Mouse (Mus musculus) forebrain, postnatal 0 days (tissue): ENCODE measurements around the gene Pla2g6. TPM values are rescaled to one million over a fixed set of nuclear protein-coding genes. Genes with fewer than 3 reads are reported as not detected.
A peak's percentile ranks its signal among the peaks of the same experiment; 100 is the strongest.

Experiments used
- ATAC-seq: fragments of 200-750 bp; cut with Nextera tagmentation; 2 replicates; pipeline ENCODE4 v1.8.0; 2017; ENCODE audit warnings: mild to moderate bottlenecking, moderate library complexity
- DNase-seq: peaks from one replicate; pipeline ENCODE4 v3.0.0-alpha.2; 2015
- H3K27ac ChIP-seq: fragments of 300-500 bp; sonication (generic); 2 replicates; pipeline ENCODE4 v1.5.1; 2014; ENCODE audit warnings: low read depth, mild to moderate bottlenecking, antibody characterized with exemption, low read length, moderate library complexity, mixed read lengths
- H3K27me3 ChIP-seq: fragments of 300-500 bp; sonication (generic); 2 replicates; pipeline ENCODE4 v1.6.1; 2014; ENCODE audit warnings: mild to moderate bottlenecking, low read length, mixed read lengths; ENCODE audit not compliant: insufficient read depth
- H3K36me3 ChIP-seq: fragments of 300-500 bp; sonication (generic); 2 replicates; pipeline ENCODE4 v1.6.1; 2014; ENCODE audit warnings: mild to moderate bottlenecking, moderate library complexity; ENCODE audit not compliant: insufficient read depth
- H3K4me1 ChIP-seq: fragments of 300-500 bp; sonication (generic); 2 replicates; pipeline ENCODE4 v1.6.1; 2014; ENCODE audit warnings: antibody characterized with exemption; ENCODE audit not compliant: insufficient read depth
- H3K4me2 ChIP-seq: fragments of 300-500 bp; sonication (generic); 2 replicates; pipeline ENCODE4 v1.6.1; 2014; ENCODE audit warnings: low read depth, mild to moderate bottlenecking, moderate library complexity
- H3K4me3 ChIP-seq: fragments of 300-500 bp; sonication (generic); 2 replicates; pipeline ENCODE4 v1.5.1; 2014; ENCODE audit warnings: low read depth, low read length, mixed read lengths
- H3K9ac ChIP-seq: fragments of 300-500 bp; sonication (generic); 2 replicates; pipeline ENCODE4 v1.6.1; 2014; ENCODE audit warnings: mild to moderate bottlenecking
- H3K9me3 ChIP-seq: fragments of 300-500 bp; sonication (generic); 2 replicates; pipeline ENCODE4 v1.6.1; 2016; ENCODE audit warnings: low read length
- CTCF ChIP-seq: sonication (generic); IDR thresholded peaks from 2 replicates; pipeline ENCODE4 v1.5.1; 2016; ENCODE audit warnings: antibody characterized with exemption, control low read depth, low read depth
- WGBS: fragments of 180-500 bp; shearing (Covaris S2); extraction: QIAGEN DNeasy Blood & Tissue Kit; methylation state at CpG from one replicate; pipeline ENCODE4 v1.1.7; 2014; 5-methylcytosine and 5-hydroxymethylcytosine counted together
- polyA plus RNA-seq: library from polyadenylated mRNA; unstranded; fragments of >200 nt; fragmentation: Nextera tagmentation; extraction: Ambion mirVana; gene quantifications from 2 replicates; pipeline ENCODE4 v1.2.1, GENCODE M21; 2015
- total RNA-seq: library from RNA; depleted of rRNA; stranded (reverse); fragments of >200 nt; gene quantifications from 2 replicates; pipeline ENCODE4 v1.2.3, GENCODE M21; 2014

Pla2g6 gene
- total and polyA plus RNA-seq, 2 experiments from 2014 or later: 15.2 to 31.1 TPM

DNA sequence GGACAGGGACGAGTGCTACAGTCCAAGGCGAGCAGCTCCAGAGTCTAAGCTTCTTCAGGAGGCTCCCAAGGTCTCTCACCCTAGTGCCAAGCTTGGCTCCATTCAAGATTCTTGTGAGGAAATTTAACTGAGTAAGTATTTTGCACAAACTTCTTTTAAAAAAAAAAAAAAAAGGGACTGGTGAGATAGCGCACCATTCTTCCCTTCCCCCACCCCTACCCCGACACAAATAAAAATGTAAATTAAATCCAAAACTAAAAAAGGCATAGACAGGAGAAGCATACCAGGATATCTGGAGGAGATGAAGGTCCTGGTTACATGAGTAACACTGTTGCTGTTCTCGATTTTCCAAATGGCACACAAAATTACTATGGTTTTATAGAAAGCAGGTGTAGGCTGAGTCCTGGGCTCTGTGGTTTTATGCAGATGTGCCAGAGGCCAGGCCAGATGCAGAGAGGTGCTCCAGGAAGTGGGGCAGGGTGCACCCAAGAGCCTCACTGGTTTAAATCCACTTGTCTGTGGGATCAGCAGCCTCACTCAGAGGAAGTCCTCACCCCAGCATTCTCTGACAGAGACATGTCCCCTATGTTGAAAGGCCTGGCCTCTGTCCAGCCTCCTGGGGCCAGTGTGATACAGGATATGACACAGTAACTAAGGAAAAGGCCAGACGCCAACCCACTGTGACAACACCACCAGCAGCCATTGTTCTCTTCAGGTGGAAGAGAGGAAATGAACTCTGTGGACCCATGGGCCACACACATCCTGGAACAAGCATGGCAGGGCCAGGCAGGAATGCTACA, 5.0 kb downstream of the Pla2g6 start:
- Histone ChIP-seq H3K27me3 (no peaks in the 10 kb centered on the region), H3K9me3 (no peaks in the 10 kb centered on the region), H3K36me3 (no peaks in the 10 kb centered on the region), H3K4me1 (peaks cover 10% of the 10 kb centered on the region; the same call in 1 of the 2 replicates), H3K27ac (no peak overlapping the region), H3K9ac (no peak overlapping the region), H3K4me2 (no peak overlapping the region), H3K4me3 (no peak overlapping the region)
- WGBS: 81% methylated on average over 6 of the region's 6 CpGs
- no peak for DNase-seq
- no peak for ATAC-seq
- TF ChIP-seq CTCF: no peak

DNA sequence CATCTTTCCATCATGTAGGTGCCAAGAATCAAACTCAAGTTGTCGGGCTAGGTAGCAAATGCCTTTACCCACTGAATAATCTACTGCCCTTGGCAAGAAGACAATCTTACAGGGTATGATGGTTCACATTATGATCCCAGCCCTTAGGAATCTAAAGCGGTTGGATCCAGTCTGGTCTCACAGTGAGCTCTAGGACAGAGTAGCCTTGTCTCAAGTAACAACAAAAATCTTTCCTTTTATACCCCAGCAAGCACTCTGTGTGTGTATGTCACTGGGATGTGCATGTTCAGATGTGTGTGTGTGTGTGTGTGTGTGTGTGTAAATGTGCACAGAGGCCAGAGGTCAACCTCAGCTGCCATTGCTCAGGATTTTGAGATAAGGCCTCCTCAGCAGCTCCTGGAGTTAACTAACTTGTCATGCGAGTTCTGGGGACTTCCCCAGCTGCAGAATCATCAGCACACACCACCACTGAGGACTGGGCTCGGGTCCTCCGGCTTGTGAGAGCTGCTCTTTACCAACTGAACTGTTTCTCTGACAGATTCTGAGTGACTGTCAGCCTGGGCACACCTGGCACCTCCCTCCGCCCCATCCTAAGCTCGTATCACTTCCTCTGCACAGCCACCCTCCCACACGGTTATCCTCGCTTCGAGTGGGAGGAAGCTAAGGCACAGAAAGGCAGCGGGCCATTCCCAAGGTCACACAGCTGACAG, 5.8 kb downstream of the Pla2g6 start:
- Histone ChIP-seq H3K4me1 (peaks cover 7% of the 10 kb centered on the region; the same call in 1 of the 2 replicates), H3K4me2 (no peak overlapping the region), H3K9ac (no peak overlapping the region), H3K27me3 (no peaks in the 10 kb centered on the region), H3K4me3 (no peak overlapping the region), H3K27ac (no peak overlapping the region), H3K9me3 (no peaks in the 10 kb centered on the region), H3K36me3 (no peaks in the 10 kb centered on the region)
- TF ChIP-seq CTCF: no peak
- DNase-seq (no peak), ATAC-seq (no peak)
- 81% methylated on average over 11 of the region's 11 CpGs for WGBS

DNA sequence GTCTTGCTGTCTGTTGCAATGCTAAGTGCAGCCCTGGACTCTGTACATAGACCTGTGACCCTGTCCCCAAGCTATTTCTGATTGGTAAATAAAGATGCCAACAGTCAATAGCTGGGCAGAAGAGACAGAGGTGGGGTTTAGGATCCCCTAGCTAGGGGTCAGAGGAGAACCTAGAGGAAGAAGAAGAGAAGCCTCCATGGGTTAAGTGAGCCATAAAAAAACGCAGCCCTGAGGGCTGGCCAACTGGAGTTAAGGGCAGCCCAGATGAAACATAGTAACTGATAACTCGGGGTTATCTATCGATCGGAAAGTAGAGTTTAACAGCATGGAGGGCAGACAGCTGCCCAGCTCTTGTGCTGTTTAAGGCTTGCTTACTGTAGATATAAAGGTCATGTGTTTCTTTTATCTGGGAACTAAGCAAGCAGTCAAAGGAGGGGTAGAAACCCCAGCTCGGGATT, 6.4 kb downstream of the Pla2g6 start:
- ATAC-seq: no peak
- 86% methylated on average over 5 of the region's 5 CpGs for WGBS

DNA sequence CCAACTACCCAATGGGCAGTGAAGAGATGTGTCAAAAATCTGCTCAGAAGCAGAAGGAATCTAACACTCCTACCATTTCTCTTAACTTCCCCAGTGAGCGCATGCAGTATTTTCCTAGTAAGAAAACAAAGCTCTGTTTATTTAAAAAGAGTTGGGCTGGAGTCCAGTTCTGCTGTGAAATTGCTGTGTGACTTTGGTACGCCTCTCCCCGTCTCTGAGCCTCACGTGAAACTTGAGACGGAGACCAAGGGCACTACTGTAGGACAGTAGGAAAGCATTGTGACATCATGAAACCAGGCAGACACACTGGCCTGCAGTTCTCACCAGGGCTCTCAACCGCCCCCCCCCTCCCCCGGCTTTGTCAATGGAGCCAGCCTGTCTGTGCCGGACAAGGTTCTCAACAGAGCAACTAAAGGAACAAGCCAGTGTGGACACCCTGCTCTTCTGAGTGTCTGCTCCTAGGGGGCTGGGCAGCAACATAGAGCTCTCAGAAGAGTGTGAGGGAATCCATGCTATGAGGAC, 14.3 kb downstream of the Pla2g6 start:
- 80% methylated on average over 8 of the region's 8 CpGs for WGBS
- Histone ChIP-seq H3K9ac (no peak overlapping the region), H3K4me1 (no peaks in the 10 kb centered on the region), H3K27me3 (no peaks in the 10 kb centered on the region), H3K4me2 (no peak overlapping the region), H3K36me3 (peaks cover 9% of the 10 kb centered on the region; the same call in 1 of the 2 replicates), H3K4me3 (no peak overlapping the region), H3K9me3 (no peaks in the 10 kb centered on the region), H3K27ac (no peak overlapping the region)
- peak; percentile 12; the same call in 1 of the 2 replicates for ATAC-seq
- DNase-seq: no peak
- no peak for TF ChIP-seq CTCF

More for the DNA sequence above, 6.4 kb downstream of the Pla2g6 start:
- no peaks in the 10 kb centered on the region for H3K27me3 ChIP-seq
- H3K4me3 ChIP-seq: no peak overlapping the region
- no peak overlapping the region for H3K9ac ChIP-seq
- no peaks in the 10 kb centered on the region for H3K36me3 ChIP-seq
- no peak overlapping the region for H3K4me2 ChIP-seq
- no peak for DNase-seq
- TF ChIP-seq CTCF: no peak
- no peak overlapping the region for H3K27ac ChIP-seq
- H3K9me3 ChIP-seq: no peaks in the 10 kb centered on the region
- peaks cover under 1% of the 10 kb centered on the region; the same call in 1 of the 2 replicates for H3K4me1 ChIP-seq

DNA sequence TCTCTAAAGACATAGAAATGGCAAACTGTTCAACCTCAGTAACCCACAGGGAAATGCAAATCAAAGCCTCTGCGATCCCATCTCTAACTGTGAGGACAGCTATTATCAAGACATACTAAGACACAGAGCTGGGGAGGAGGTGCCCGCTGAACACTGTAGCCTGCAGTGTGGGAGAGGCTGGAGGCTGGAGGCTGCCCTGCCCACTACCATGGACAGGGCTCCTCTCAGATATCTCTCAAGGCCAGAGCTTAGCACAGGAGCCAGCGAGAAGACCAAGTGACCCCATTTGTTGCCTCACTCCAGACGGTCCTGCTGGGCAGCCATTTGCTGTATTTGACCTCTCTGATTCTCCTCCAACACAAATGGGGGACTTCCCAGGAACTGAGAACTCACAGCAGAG, 20.3 kb downstream of the Pla2g6 start:
- no peaks in the 10 kb centered on the region for H3K9me3 ChIP-seq
- DNase-seq (no peak), ATAC-seq (no peak)
- H3K4me1 ChIP-seq: no peaks in the 10 kb centered on the region
- peaks cover 18% of the 10 kb centered on the region; the same call in 1 of the 2 replicates for H3K36me3 ChIP-seq
- no peak for TF ChIP-seq CTCF
- H3K9ac ChIP-seq: no peak overlapping the region
- no peak overlapping the region for H3K4me3 ChIP-seq
- no peak overlapping the region for H3K27ac ChIP-seq
- 87% methylated on average over 4 of the region's 4 CpGs for WGBS
- H3K4me2 ChIP-seq: no peak overlapping the region
- no peaks in the 10 kb centered on the region for H3K27me3 ChIP-seq

DNA sequence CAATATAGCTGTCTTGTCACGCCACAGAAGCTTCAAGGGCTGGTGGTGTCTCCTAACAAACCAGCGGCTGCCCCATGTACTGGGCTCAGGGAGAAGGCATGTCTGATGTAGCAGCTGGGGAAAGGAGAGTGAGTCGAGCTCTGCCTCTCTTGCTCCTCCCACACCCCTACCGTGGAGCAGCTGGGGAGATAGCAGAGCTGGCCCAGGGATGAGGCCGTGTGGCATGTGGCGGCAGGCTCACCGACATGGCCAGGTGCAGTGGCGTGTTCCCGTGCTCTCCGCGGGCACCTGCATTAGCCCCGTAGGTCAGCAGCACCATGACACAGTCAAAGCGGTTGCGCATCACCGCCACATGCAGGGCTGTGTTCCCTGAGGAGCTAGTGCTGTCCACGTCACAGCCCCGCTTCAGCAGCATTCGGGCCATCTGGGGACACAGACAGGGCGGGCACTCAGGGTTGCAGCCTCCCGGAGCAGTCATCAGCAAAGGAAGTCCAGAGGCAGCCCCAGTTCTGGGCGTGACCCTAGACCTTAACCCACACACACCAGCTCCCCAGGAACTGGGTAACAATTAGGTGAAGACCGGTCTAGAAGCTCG, 22.1 kb downstream of the Pla2g6 start:
- Histone ChIP-seq H3K4me2 (no peak overlapping the region), H3K9ac (no peak overlapping the region), H3K9me3 (no peaks in the 10 kb centered on the region), H3K4me1 (no peaks in the 10 kb centered on the region), H3K36me3 (peaks cover 16% of the 10 kb centered on the region; the same call in 1 of the 2 replicates), H3K27ac (no peak overlapping the region), H3K4me3 (no peak overlapping the region), H3K27me3 (no peaks in the 10 kb centered on the region)
- no peak for TF ChIP-seq CTCF
- ATAC-seq: no peak
- 85% methylated on average over 23 of the region's 23 CpGs for WGBS
- DNase-seq: no peak

DNA sequence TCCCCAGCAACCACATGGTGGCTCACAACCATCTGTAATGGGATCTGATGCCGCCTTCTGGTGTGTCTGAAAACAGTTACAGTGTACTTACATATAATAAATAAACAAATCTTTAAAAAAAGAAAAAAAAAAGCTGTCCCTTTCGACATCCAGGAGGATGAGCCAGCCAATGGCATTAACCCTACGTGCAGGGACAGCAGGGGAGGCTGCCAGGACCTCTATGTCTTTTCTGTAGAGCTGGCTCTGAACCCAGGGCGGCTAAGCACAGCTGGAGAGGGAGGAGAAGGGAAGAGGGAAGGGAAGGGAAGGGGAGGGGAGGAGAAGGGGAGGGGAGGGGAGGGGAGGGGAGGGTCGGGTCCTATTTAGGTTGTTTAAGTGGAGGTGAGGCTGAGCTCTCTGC, 23.4 kb downstream of the Pla2g6 start:
- Histone ChIP-seq H3K36me3 (peaks cover 9% of the 10 kb centered on the region; the same call in 1 of the 2 replicates), H3K9ac (no peak overlapping the region), H3K4me3 (no peak overlapping the region), H3K4me1 (no peaks in the 10 kb centered on the region), H3K4me2 (no peak overlapping the region), H3K27me3 (no peaks in the 10 kb centered on the region), H3K27ac (no peak overlapping the region), H3K9me3 (no peaks in the 10 kb centered on the region)
- TF ChIP-seq CTCF: no peak
- 69% methylated on average over 4 of the region's 5 CpGs for WGBS
- DNase-seq (no peak), ATAC-seq (no peak)
